Mouse (Mus musculus) ES-Bruce4 (cell line): Measurements from ENCODE around the gene Rap1gap2.

Experiments used
- CTCF ChIP-seq: IDR thresholded peaks from one replicate; pipeline ENCODE4 v1.8.1; 2011; ENCODE audit warnings: low read depth, low read length
- POLR2A ChIP-seq: IDR thresholded peaks from one replicate; pipeline ENCODE4 v1.8.1; 2011; ENCODE audit warnings: low read length; ENCODE audit not compliant: insufficient read depth

DNA sequence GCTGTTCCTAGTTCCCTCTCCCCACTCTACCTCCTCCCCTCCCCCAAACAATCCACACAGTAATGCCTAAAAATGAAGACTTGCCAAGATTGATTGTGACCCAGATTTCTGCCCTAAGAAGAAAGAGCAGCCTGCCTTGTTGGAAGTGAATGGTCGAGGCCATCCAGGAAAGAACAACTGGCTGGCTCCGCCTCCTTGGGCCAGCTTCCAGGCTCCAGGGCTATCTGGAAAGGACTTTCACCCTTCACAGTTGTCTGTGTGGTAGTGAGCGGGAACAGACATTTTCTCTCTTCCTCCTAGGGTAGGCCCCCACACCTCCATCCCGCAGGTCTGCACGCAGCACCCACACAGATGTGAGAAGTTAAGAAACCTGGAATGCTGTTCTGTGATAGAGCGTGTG is 13.0 kb upstream of the Rap1gap2 start:
- TF ChIP-seq CTCF (no peak), POLR2A (no peak)
